In the genomic region with DNA sequence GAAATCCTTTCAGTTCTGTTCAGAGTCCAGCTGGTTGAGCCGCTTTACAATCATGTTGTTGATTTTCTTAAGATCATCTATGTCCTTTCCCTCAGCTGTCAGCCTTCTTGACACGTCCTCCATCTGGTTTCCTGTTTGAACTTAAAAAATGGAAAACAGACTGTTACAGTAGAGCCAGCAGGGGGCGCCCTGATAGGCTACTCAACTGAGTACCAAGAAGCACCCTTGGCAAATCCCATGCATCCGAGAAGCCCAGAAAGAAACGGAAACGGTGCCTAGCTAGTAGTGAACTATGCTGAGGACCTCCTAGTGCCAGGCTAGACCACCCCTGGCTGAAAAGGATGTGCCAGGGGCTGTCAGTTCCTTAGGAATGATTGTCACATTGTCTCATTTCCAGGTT, we compare ENCODE assay signal across 8 mouse cellular contexts. TPM values are rescaled to one million over a fixed set of nuclear protein-coding genes. Genes with fewer than 3 reads are reported as not detected.
A peak's percentile ranks its signal among the peaks of the same experiment; 100 is the strongest.
DNase-seq lines count a peak whose midpoint lies in the region; ATAC-seq and TF ChIP-seq lines count a peak whose summit lies in the region.

No protein-coding gene starts in this region.

- H3K27me3 ChIP-seq in liver, embryonic 11.5 days (replicated peaks; ENCODE audit: control insufficient read depth, insufficient read depth, low read length) = no peaks in the 10 kb centered on the region
- H3K27me3 ChIP-seq in forebrain, embryonic 10.5 days (ENCODE audit: poor library complexity, severe bottlenecking) = no peaks in the 10 kb centered on the region

- DNase-seq in embryo, embryonic 10.5 days (ENCODE audit: low spot score) = peak; percentile 35
- DNase-seq in embryo, embryonic 10 days (ENCODE audit: low spot score) = no peak
- DNase-seq in liver = peak; percentile 32
- DNase-seq in liver, embryonic 11.5 days (ENCODE audit: low spot score) = no peak
- DNase-seq in brain, embryonic 14.5 days (ENCODE audit: low read depth) = peak; percentile 24
- no peak for DNase-seq in MN1 (ENCODE audit: low spot score)
- DNase-seq in forebrain, embryonic 10.5 days (ENCODE audit: extremely low spot score, low spot score) = no peak

- no peak overlapping the region for H3K4me3 ChIP-seq in liver, embryonic 11.5 days (ENCODE audit: low read depth, low read length)
- no peak overlapping the region for H3K4me3 ChIP-seq in forebrain, embryonic 10.5 days

- no peak for ATAC-seq in liver, embryonic 11.5 days (replicated peaks; ENCODE audit: low FRiP score)
- peak; percentile 66 for ATAC-seq in megakaryocyte, adult 5-6 weeks (ENCODE audit: poor library complexity, severe bottlenecking)

- H3K9me3 ChIP-seq in liver, embryonic 11.5 days (ENCODE audit: control insufficient read depth, low read length) = peaks cover 5% of the 10 kb centered on the region; the same call in 1 of the 2 replicates
- no peaks in the 10 kb centered on the region for H3K9me3 ChIP-seq in forebrain, embryonic 10.5 days

- no peak overlapping the region for H3K9ac ChIP-seq in liver, embryonic 11.5 days (ENCODE audit: low read depth, low read length)

- H3K4me2 ChIP-seq in liver, embryonic 11.5 days = no peak overlapping the region

- peak; percentile 18; the same call in 1 of the 2 replicates for TF ChIP-seq CTCF in brain, embryonic 14.5 days (IDR thresholded peaks at IDR 0.05; ENCODE audit: borderline replicate concordance, extremely low read depth, insufficient read depth, insufficient read length)

- H3K27ac ChIP-seq in liver, embryonic 11.5 days (ENCODE audit: low read depth, low read length) = no peak overlapping the region
- no peak overlapping the region for H3K27ac ChIP-seq in forebrain, embryonic 10.5 days

- WGBS in liver, embryonic 11.5 days = 60% methylated on average over 6 of the region's 6 CpGs
- WGBS in forebrain, embryonic 10.5 days = 71% methylated on average over 6 of the region's 6 CpGs

- TF ChIP-seq POLR2A in brain, embryonic 14.5 days (IDR thresholded peaks at IDR 0.05; ENCODE audit: borderline replicate concordance, extremely low read depth, insufficient read depth, insufficient read length, poor library complexity, severe bottlenecking) = no peak

- no peaks in the 10 kb centered on the region for H3K36me3 ChIP-seq in liver, embryonic 11.5 days (ENCODE audit: control insufficient read depth, insufficient read depth, low read length)
- no peaks in the 10 kb centered on the region for H3K36me3 ChIP-seq in forebrain, embryonic 10.5 days (replicated peaks)

- H3K4me1 ChIP-seq in liver, embryonic 11.5 days (replicated peaks; ENCODE audit: control insufficient read depth, insufficient read depth, low read length) = no peaks in the 10 kb centered on the region
- no peaks in the 10 kb centered on the region for H3K4me1 ChIP-seq in forebrain, embryonic 10.5 days

RNA-seq across cellular contexts. Expression of gene Lsmem1, which starts 22.2 kb away (rescaled TPM):
- polyA plus RNA-seq in liver, embryonic 11.5 days (2014; fragmentation: Nextera tagmentation; extraction: Ambion mirVana) = 0.14 TPM in 2 replicates
- polyA plus RNA-seq in brain, embryonic 14.5 days (2012; rRNA removed) = 0.25 and 0.26 TPM in 2 replicates
- not detected in 2 replicates for total RNA-seq in megakaryocyte, adult 5-6 weeks (2015)
- total RNA-seq in megakaryocyte, adult 5-6 weeks (2017) = 0.26 TPM in 1 of 2 replicates, not detected in the other
- not detected in 2 replicates for polyA plus RNA-seq in forebrain, embryonic 10.5 days (2016; fragmentation: Nextera tagmentation; extraction: Ambion mirVana)

RNA-seq across cellular contexts. Expression of gene Scin, which starts 43.1 kb away (rescaled TPM):
- 0.23 and 0.25 TPM in 2 replicates for polyA plus RNA-seq in liver, embryonic 11.5 days (2014; fragmentation: Nextera tagmentation; extraction: Ambion mirVana)
- 0.03 and 0.09 TPM in 2 replicates for polyA plus RNA-seq in brain, embryonic 14.5 days (2012; rRNA removed)
- total RNA-seq in megakaryocyte, adult 5-6 weeks (2015) = 0.09 and 0.78 TPM in 2 replicates
- 1.2 and 1.4 TPM in 2 replicates for total RNA-seq in megakaryocyte, adult 5-6 weeks (2017)
- not detected in 2 replicates for polyA plus RNA-seq in forebrain, embryonic 10.5 days (2016; fragmentation: Nextera tagmentation; extraction: Ambion mirVana)

Comparison
In these comparisons a context has a peak if more than half of its experiments do, and no peak if none do; other contexts are left out.
1. DNase-seq: peak in embryo, embryonic 10.5 days (single experiment), liver (single experiment) and brain, embryonic 14.5 days (single experiment); none in embryo, embryonic 10 days (single experiment), liver, embryonic 11.5 days (single experiment), MN1 (single experiment) and forebrain, embryonic 10.5 days (single experiment).